8 mouse cellular contexts compared by ENCODE assay signal in the genomic region with DNA sequence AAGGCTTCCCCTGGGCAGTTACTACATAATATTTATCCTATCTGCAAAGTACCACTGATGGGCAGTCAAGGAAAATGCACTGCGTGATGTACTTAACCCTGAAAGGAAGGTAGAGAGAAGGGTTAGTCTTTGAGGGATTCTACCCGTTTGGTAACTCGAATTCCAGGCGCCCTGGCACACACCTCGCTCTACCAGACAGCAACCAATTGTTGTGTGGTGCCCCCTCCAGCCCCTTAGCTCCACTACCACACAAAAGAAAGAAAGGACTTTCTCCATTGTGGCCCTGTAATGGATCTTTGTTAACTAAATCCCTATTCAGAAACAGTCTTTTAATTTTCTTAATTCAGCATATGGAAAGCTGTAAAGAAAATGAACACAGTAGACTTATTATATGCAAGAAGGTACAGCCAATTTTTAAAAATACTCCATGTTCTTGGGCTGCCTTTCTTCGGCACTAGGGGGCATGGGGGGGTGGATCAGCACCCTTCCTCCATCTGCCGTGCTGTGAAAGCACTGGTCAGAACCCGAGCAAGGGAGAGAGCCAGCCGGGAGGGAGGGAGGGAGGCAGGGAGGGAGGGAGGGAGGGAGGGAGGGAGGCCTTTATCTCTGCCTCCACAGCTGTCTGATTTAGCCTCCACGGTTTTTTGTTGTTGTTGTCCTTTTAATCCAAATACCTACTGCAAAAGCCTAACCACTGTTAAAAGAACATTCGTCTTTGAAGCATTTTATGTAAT. TPM values are rescaled to one million over a fixed set of nuclear protein-coding genes. Genes with fewer than 3 reads are reported as not detected.
DNase-seq lines count a peak whose midpoint lies in the region; ATAC-seq lines count a peak whose summit lies in the region.

No protein-coding gene starts in this region.

- H3K27me3 ChIP-seq in hindbrain, embryonic 15.5 days: no peaks in the 10 kb centered on the region
- no peaks in the 10 kb centered on the region for H3K27me3 ChIP-seq in limb, embryonic 15.5 days
- H3K27me3 ChIP-seq in midbrain, embryonic 13.5 days: no peaks in the 10 kb centered on the region

- peak overlapping the region; percentile 72 for H3K4me2 ChIP-seq in hindbrain, embryonic 15.5 days
- peak overlapping the region; percentile 95 for H3K4me2 ChIP-seq in limb, embryonic 15.5 days
- peak overlapping the region; percentile 90 for H3K4me2 ChIP-seq in midbrain, embryonic 13.5 days (replicated peaks)

- peak overlapping the region; percentile 97 for H3K9ac ChIP-seq in hindbrain, embryonic 15.5 days
- H3K9ac ChIP-seq in limb, embryonic 15.5 days: no peak overlapping the region
- peak overlapping the region; percentile 98 for H3K9ac ChIP-seq in midbrain, embryonic 13.5 days (replicated peaks)

- 6% methylated on average over 10 of the region's 11 CpGs for WGBS in hindbrain, embryonic 15.5 days
- 31% methylated on average over 9 of the region's 11 CpGs for WGBS in limb, embryonic 15.5 days
- 4% methylated on average over 10 of the region's 11 CpGs for whole genome bisulfite sequencing in midbrain, embryonic 13.5 days

- no peak for ATAC-seq in cerebellum, adult (ENCODE audit: insufficient number of reproducible peaks, low FRiP score, low TSS enrichment)
- no peak for ATAC-seq in hindbrain, embryonic 15.5 days (ENCODE audit: low FRiP score, low read depth)
- no peak for ATAC-seq in limb, embryonic 15.5 days (ENCODE audit: insufficient number of reproducible peaks, low FRiP score, low TSS enrichment, low read depth)
- ATAC-seq in midbrain, embryonic 13.5 days: peak; percentile 53

- H3K27ac ChIP-seq in hindbrain, embryonic 15.5 days (replicated peaks): peak overlapping the region; percentile 89
- peak overlapping the region; percentile 47; the same call in 1 of the 2 replicates for H3K27ac ChIP-seq in limb, embryonic 15.5 days
- peak overlapping the region; percentile 98 for H3K27ac ChIP-seq in midbrain, embryonic 13.5 days

- peak; percentile 57 for DNase-seq in cerebellum, adult 11 months
- peak; percentile 78 to 84 for DNase-seq in cerebellum, postnatal 10 days
- peak; percentile 41 to 53 for DNase-seq in frontal cortex, postnatal 36 days (ENCODE audit: low spot score in 2 of 2)
- peak; percentile 28 to 59 for DNase-seq in spleen, adult 18-20 months

- no peaks in the 10 kb centered on the region for H3K9me3 ChIP-seq in hindbrain, embryonic 15.5 days
- no peaks in the 10 kb centered on the region for H3K9me3 ChIP-seq in limb, embryonic 15.5 days
- H3K9me3 ChIP-seq in midbrain, embryonic 13.5 days: no peaks in the 10 kb centered on the region

- H3K4me3 ChIP-seq in hindbrain, embryonic 15.5 days: peak overlapping the region; percentile 94
- peak overlapping the region; percentile 83 for H3K4me3 ChIP-seq in limb, embryonic 15.5 days
- H3K4me3 ChIP-seq in midbrain, embryonic 13.5 days (replicated peaks): peak overlapping the region; percentile 96

- peaks cover 37% of the 10 kb centered on the region for H3K4me1 ChIP-seq in hindbrain, embryonic 15.5 days (replicated peaks)
- peaks cover 35% of the 10 kb centered on the region for H3K4me1 ChIP-seq in limb, embryonic 15.5 days
- H3K4me1 ChIP-seq in midbrain, embryonic 13.5 days (replicated peaks): peaks cover 51% of the 10 kb centered on the region

- no peaks in the 10 kb centered on the region for H3K36me3 ChIP-seq in hindbrain, embryonic 15.5 days
- 0 out of 2 replicates have a peak, but pooled peaks cover 3% of the 10 kb centered on the region for H3K36me3 ChIP-seq in limb, embryonic 15.5 days
- peaks cover 3% of the 10 kb centered on the region; the same call in 1 of the 2 replicates for H3K36me3 ChIP-seq in midbrain, embryonic 13.5 days

RNA-seq across cellular contexts. Expression of gene Spen, which starts 3.3 kb away (rescaled TPM):
- 15.3 and 17.1 TPM in 2 replicates for polyA plus RNA-seq in hindbrain, embryonic 15.5 days (2015; fragmentation: Nextera tagmentation; extraction: Ambion mirVana)
- polyA plus RNA-seq in limb, embryonic 15.5 days (2015; fragmentation: Nextera tagmentation; extraction: Ambion mirVana): 7.2 and 9.0 TPM in 2 replicates
- polyA plus RNA-seq in midbrain, embryonic 13.5 days (2015; fragmentation: Nextera tagmentation; extraction: Ambion mirVana): 18.3 and 20.5 TPM in 2 replicates

Comparison
In these comparisons a context has a peak if more than half of its experiments do, and no peak if none do; other contexts are left out.
1. H3K27ac ChIP-seq: peak in every context shown above with its lines; median percentile 98 in midbrain, embryonic 13.5 days; 89 in hindbrain, embryonic 15.5 days; 47 in limb, embryonic 15.5 days.